Mouse (Mus musculus) mesoderm, embryonic 11.5 days (tissue): ENCODE results near the gene Ager.

Experiments
- DNase-seq: peaks from one replicate; pipeline ENCODE4 v3.0.0-alpha.2; 2012; ENCODE audit warnings: low read depth, low spot score

The Ager gene

DNA sequence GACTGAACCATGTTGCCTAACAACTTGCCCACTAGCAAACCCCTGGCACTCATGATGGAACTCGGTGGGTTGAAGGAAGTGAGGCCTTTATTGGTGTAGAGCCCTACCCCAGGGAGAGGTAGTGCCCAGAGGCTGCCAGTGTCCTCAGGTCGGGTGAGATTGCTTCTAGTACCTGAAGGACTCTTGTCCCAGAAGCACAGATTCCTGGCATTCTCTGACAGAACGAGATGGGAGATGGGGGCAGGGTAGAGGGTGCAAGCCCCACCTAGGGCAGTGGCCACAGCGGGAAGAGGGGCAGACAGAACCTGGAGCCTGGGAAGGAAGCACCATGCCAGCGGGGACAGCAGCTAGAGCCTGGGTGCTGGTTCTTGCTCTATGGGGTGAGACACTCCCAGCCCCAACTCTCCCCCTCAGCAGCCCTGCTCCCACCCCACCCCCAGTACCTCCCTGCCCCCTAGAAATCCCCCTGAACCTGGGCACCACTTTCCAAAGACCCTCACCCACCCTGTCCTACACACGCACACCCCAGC is at the start of gene Ager:
Ager (plus strand) TSS at position 297 of the 530 bp plus-strand sequence.
- DNase-seq, result no peak

- no peak for DNase-seq
Measured at GRCm38 (mm10) chr17:34549156-34549555, 48.5 kb upstream of the Ager start.

DNA sequence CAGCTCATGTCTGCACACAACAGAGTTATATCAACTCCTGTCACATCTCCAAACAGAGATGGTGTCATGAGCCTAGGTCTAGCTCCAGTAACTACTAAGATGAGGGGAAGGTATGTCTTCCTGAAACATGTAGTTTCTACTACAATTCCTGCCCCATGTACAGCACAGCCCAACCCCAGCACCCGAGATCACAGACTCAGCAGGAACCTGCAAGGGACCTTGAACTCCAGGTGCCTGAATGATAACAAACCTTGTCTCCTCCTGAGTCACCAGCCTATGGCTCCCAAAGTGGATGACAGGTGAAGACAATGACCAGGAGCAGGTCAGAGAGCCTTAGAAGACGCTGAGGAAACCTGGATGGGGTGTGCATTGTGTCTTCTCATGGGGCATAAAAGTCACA is 47.8 kb upstream of the Ager start:
- no peak for DNase-seq

GRCm38 (mm10) chr17:34555483-34555882 is 42.2 kb upstream of the Ager start:
- peak; percentile 74 for DNase-seq

DNA sequence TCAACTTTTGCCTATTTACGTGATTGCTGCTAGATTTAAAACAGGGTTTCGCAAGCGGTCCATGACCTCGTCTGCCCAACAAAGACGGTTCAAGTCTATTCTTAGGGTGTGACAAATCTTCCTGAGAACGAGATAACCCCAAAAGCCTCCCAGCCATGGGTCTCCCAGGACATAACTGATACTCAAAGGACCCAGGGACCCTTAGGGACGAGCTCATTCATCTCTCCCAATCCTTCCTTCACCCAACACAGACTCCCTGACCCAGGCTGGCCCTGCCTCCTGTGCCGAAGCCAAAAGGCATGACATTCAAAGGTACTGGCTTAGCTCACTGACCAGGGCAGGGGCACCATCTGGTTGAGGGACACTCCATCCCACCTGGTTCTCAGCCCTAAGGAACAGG is 41.3 kb upstream of the Ager start:
- no peak for DNase-seq

- no peak for DNase-seq
Measured at GRCm38 (mm10) chr17:34557411-34557810, 40.3 kb upstream of the Ager start.

- DNase-seq, result no peak
Measured at GRCm38 (mm10) chr17:34559116-34559515, 38.5 kb upstream of the Ager start.

GRCm38 (mm10) chr17:34559895-34560294 is 37.8 kb upstream of the Ager start:
- no peak for DNase-seq

DNA sequence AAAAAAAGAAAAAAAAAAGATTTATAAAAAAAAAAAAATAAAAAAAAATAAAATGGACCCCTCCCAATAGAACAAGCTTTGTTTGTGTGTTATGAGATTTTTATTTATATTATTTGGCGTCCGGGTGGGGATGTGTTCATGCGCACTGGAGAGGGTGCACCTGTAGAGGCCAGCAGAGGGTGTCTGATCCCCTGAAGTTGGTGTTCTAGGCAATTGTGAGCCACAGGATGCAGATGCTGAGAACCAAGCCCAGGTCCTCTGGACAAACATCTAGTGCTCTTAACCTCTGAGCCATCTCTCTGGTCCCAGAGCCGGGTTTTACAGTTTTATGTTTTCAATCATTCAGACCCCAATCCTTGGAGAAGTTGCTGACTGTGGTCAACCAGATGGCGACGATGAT is 37.2 kb upstream of the Ager start:
- DNase-seq, result no peak

GRCm38 (mm10) chr17:34561200-34561599 is 36.5 kb upstream of the Ager start:
- no peak for DNase-seq

DNA sequence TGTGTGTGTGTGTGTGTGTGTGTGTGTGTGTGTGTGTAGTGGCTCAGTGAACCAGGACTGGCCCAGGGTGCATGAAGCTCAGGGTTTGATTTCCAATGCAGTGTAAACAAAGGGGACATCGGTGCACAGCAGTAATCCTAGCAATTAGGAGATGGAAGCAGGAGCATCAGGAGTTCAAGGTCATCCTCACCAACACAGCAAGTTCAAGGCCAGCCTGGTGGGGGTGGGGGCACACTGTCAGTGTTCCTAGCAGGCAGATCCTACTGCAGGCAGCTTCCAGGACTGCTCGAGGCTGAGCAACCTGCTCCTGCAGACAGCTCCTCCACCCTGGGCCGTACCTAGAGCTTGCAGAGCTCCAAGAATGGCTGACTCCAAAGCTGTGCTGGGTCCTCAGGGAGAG is 35.1 kb upstream of the Ager start:
- no peak for DNase-seq

GRCm38 (mm10) chr17:34563354-34563753 is 34.3 kb upstream of the Ager start:
- DNase-seq, result no peak

- peak; percentile 26 for DNase-seq
Measured at GRCm38 (mm10) chr17:34564003-34564421, 33.6 kb upstream of the Ager start, which contains the start of gene Notch4. Gene Notch4, plus strand, starts transcription at chr17:34564268.

GRCm38 (mm10) chr17:34564796-34565195 is 32.9 kb upstream of the Ager start:
- DNase-seq, result no peak

GRCm38 (mm10) chr17:34567311-34567710 is 30.4 kb upstream of the Ager start:
- no peak for DNase-seq

- no peak for DNase-seq
Measured at GRCm38 (mm10) chr17:34568421-34568820, 29.2 kb upstream of the Ager start.

DNA sequence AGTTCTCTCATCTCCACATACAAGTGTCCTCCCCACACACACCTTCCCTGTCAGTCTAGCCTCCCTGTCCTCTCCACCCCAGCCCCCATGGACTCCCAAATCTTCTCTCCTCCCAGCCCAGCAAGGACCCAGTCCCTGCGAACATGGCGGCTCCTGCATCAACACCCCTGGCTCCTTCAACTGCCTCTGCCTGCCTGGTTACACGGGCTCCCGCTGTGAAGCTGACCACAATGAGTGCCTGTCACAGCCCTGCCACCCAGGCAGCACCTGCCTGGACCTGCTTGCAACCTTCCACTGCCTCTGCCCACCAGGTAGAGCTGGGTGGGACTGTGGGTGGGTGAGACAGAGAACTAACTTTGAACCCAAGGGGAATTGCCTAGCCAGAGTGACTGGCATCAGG is 27.7 kb upstream of the Ager start:
- no peak for DNase-seq

- no peak for DNase-seq
Measured at GRCm38 (mm10) chr17:34571875-34572274, 25.8 kb upstream of the Ager start.

GRCm38 (mm10) chr17:34572361-34572760 is 25.3 kb upstream of the Ager start:
- DNase-seq, result no peak

DNA sequence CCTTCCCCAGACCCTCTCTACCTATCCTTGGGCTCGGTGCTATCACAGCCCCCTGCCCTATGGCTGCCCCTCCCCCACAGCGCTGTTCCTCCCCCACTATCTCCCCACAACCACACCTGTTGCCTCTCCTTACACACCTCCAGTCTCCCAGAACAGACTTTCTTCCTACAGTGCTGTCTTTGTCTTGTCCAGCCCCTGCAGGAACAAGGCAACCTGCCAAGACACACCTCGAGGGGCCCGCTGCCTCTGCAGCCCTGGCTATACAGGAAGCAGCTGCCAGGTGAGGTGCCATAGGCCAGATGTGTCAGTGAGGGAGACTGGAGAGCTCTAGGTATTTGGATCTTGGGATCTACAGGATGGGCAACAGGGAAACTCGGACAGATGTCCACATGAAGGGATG is 21.1 kb upstream of the Ager start:
- DNase-seq, result no peak

GRCm38 (mm10) chr17:34578070-34578469 is 19.6 kb upstream of the Ager start:
- no peak for DNase-seq

DNA sequence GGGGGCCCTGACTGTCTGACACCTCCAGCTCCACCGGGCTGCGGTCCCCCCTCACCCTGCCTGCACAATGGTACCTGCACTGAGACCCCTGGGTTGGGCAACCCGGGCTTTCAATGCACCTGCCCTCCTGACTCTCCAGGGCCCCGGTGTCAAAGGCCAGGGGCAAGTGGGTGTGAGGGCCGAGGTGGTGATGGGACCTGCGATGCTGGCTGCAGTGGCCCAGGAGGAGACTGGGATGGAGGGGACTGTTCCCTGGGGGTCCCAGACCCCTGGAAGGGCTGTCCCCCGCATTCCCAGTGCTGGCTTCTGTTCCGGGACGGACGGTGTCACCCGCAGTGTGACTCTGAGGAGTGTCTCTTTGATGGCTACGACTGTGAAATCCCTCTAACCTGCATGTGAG is 15.1 kb upstream of the Ager start:
- DNase-seq, result no peak

- DNase-seq, result no peak
Measured at GRCm38 (mm10) chr17:34583397-34583796, 14.3 kb upstream of the Ager start.

- no peak for DNase-seq
Measured at GRCm38 (mm10) chr17:34583819-34584218, 13.8 kb upstream of the Ager start.
